Mouse (Mus musculus) CH12.LX (cell line): ENCODE results near the gene Hspb7. TPM values are rescaled to one million over a fixed set of nuclear protein-coding genes. Genes with fewer than 3 reads are reported as not detected.
A peak's percentile ranks its signal among the peaks of the same experiment; 100 is the strongest.

Source experiments
- DNase-seq: peaks from one replicate; pipeline ENCODE4 v3.0.0-alpha.2; 2013; ENCODE audit errors: extremely low read depth
- H3K27ac ChIP-seq: 2 replicates; pipeline ENCODE4 v1.5.1; 2012; ENCODE audit warnings: low read depth, mild to moderate bottlenecking, control low read depth, moderate library complexity; ENCODE audit not compliant: insufficient read depth
- H3K27me3 ChIP-seq: replicated peaks from 2 replicates; pipeline ENCODE3; 2012; ENCODE audit warnings: inconsistent platforms
- H3K36me3 ChIP-seq, 2 experiments: replicated peaks in 1 of 2; 2 replicates each; pipeline versions ENCODE3 to v1.6.1; 2012; ENCODE audit warnings: inconsistent platforms in 1 of 2, low read length in 1 of 2, mild to moderate bottlenecking in 1 of 2, mixed read lengths in 1 of 2, moderate library complexity in 1 of 2; ENCODE audit not compliant: control insufficient read depth in 1 of 2, insufficient read depth in 1 of 2
- H3K4me1 ChIP-seq, 2 experiments: 2 replicates each; pipeline ENCODE4 v1.6.1; 2012; ENCODE audit warnings: inconsistent platforms in 1 of 2, moderate library complexity in 1 of 2; ENCODE audit not compliant: insufficient read depth in 2 of 2, control insufficient read depth in 1 of 2
- H3K4me2 ChIP-seq: 2 replicates; pipeline ENCODE4 v1.6.1; 2012; ENCODE audit warnings: low read depth, mild to moderate bottlenecking, control low read depth; ENCODE audit not compliant: poor library complexity, insufficient read depth, severe bottlenecking
- H3K4me3 ChIP-seq, 3 experiments: fragments of 150-350 bp in 1 of 3; sonication (generic) in 1 of 3; replicated peaks in 1 of 3; 2 replicates each; pipeline versions ENCODE3 to v1.5.1; 2011 to 2012; ENCODE audit warnings: low read depth in 2 of 3, low read length in 2 of 3, mild to moderate bottlenecking in 2 of 3, moderate library complexity in 2 of 3, control low read depth in 1 of 3, improper control_type of control experiment in 1 of 3, inconsistent platforms in 1 of 3, mixed read lengths in 1 of 3; ENCODE audit not compliant: poor library complexity in 1 of 3
- H3K79me2 ChIP-seq: replicated peaks from 2 replicates; pipeline ENCODE4 v1.6.1; 2012; ENCODE audit warnings: mild to moderate bottlenecking, moderate library complexity; ENCODE audit not compliant: control insufficient read depth, poor library complexity, insufficient read depth, severe bottlenecking; ENCODE audit errors: extremely low read depth
- H3K9ac ChIP-seq: 2 replicates; pipeline ENCODE4 v1.6.1; 2012; ENCODE audit warnings: low read depth, mild to moderate bottlenecking, control low read depth, moderate library complexity; ENCODE audit not compliant: insufficient read depth
- H3K9me3 ChIP-seq: replicated peaks from 2 replicates; pipeline ENCODE3; 2012; ENCODE audit warnings: low read length, inconsistent platforms, mixed read lengths
- CTCF ChIP-seq, 2 experiments: IDR thresholded peaks in 1 of 2; conservative IDR thresholded peaks in 1 of 2; 2 replicates each; pipeline ENCODE4 v1.5.1; 2011 to 2012; ENCODE audit warnings: low read depth in 2 of 2, low read length in 2 of 2, improper control_type of control experiment in 1 of 2, inconsistent platforms in 1 of 2, mild to moderate bottlenecking in 1 of 2, moderate library complexity in 1 of 2
- ELF1 ChIP-seq: IDR thresholded peaks from 2 replicates; pipeline ENCODE4 v1.6.1; 2014; ENCODE audit warnings: low read depth, mild to moderate bottlenecking, inconsistent platforms, low read length, improper control_type of control experiment
- IRF4 ChIP-seq: IDR thresholded peaks from 2 replicates; pipeline ENCODE4 v1.6.1; 2014; ENCODE audit warnings: low read depth, mild to moderate bottlenecking, inconsistent platforms, low read length, improper control_type of control experiment
- KAT2A ChIP-seq: IDR thresholded peaks from 2 replicates; pipeline ENCODE4 v1.6.1; 2012; ENCODE audit warnings: low read length, improper control_type of control experiment, inconsistent platforms; ENCODE audit not compliant: insufficient replicate concordance
- MAFK ChIP-seq: IDR thresholded peaks from 2 replicates; pipeline ENCODE4 v1.6.1; 2011; ENCODE audit warnings: low read length, improper control_type of control experiment; ENCODE audit not compliant: insufficient replicate concordance
- NELFE ChIP-seq: IDR thresholded peaks from 2 replicates; pipeline ENCODE4 v1.6.1; 2011; ENCODE audit warnings: low read depth, low read length, improper control_type of control experiment
- PAX5 ChIP-seq: IDR thresholded peaks from 2 replicates; pipeline ENCODE4 v1.6.1; 2012; ENCODE audit warnings: low read length, inconsistent platforms, mixed read lengths
- POLR2A ChIP-seq: IDR thresholded peaks from 2 replicates; pipeline ENCODE4 v1.6.1; 2011; ENCODE audit warnings: low read depth, mild to moderate bottlenecking, improper control_type of control experiment, low read length
- RAD21 ChIP-seq: IDR thresholded peaks from 2 replicates; pipeline ENCODE4 v1.6.1; 2011; ENCODE audit warnings: low read depth, mild to moderate bottlenecking, low read length, improper control_type of control experiment, moderate library complexity
- SMC3 ChIP-seq: IDR thresholded peaks from 2 replicates; pipeline ENCODE4 v1.6.1; 2011; ENCODE audit warnings: low read depth, low read length, improper control_type of control experiment
- TBP ChIP-seq: conservative IDR thresholded peaks from 2 replicates; pipeline ENCODE4 v1.6.1; 2011; ENCODE audit warnings: low read depth, low read length, improper control_type of control experiment
- TCF12 ChIP-seq: IDR thresholded peaks from 2 replicates; pipeline ENCODE4 v1.6.1; 2014; ENCODE audit warnings: low read depth, mild to moderate bottlenecking, inconsistent platforms, low read length, improper control_type of control experiment
- ZC3H11A ChIP-seq: IDR thresholded peaks from 2 replicates; pipeline ENCODE4 v1.6.1; 2012; ENCODE audit warnings: low read depth, mild to moderate bottlenecking, inconsistent platforms, low read length, improper control_type of control experiment
- ZNF384 ChIP-seq: IDR thresholded peaks from 2 replicates; pipeline ENCODE4 v1.6.1; 2012; ENCODE audit warnings: low read depth, low read length, improper control_type of control experiment, inconsistent platforms
- dilution Hi-C: fragments of 300-500 bp; cut with MboI; formaldehyde crosslinking; loops from 2 replicates; pipeline ENCODE4 v1.14.3; 2020; ENCODE audit warnings: low sequenced_read_pairs; ENCODE audit not compliant: extremely low pct_unique_long_range_greater_than_20kb, extremely low pct_ligation_motif_present
- in situ Hi-C: fragments of 300-500 bp; cut with MboI; formaldehyde crosslinking; loops from 3 replicates; pipeline ENCODE4 v1.14.3; 2019; ENCODE audit warnings: low sequenced_read_pairs, low pct_ligation_motif_present, low pct_unique_long_range_greater_than_20kb, mixed read lengths
- polyA plus RNA-seq: library from polyadenylated mRNA; unstranded; fragments of >175 nt; gene quantifications from 2 replicates; pipeline ENCODE4 v1.2.1, GENCODE M21; 2012; ENCODE audit warnings: low read depth; ENCODE audit not compliant: insufficient read length
- total RNA-seq, 2 experiments: library from RNA; depleted of rRNA; stranded (reverse); fragments of 300-350 nt in 1 of 2; fragments of >200 nt in 1 of 2; gene quantifications; 2 replicates each; pipeline ENCODE4 v1.2.3; 2012 to 2014

The Hspb7 gene
- total and polyA plus RNA-seq, 3 experiments, result 0.04 TPM; not detected in 2

DNA sequence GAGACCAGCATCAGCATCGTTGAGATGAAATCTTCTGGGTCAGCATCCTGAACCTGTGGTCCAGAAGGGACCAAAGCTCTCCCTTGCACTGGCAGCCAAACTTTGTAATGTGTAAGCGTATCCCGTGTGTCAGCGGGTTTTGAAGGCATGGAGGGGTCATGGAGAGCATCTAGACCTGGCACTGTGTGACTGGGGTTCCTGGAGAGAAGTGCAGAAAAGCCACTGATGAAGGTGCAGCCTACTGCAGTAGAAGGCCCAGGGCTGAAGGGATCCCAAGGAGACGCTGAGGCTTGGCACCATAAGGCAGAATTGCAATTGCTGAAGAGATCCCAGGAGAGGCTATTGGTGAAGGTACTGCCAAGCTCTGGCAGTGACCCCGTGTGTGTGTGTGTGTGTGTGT lies 8.8 kb downstream of the Hspb7 start:
- dilution Hi-C loops (no loop called here), in situ Hi-C loops (no loop called here)
- H3K9ac ChIP-seq, result no peak overlapping the region
- H3K27me3 ChIP-seq, result peaks cover 1% of the 10 kb centered on the region
- no peak overlapping the region for H3K27ac ChIP-seq
- H3K4me2 ChIP-seq, result no peak overlapping the region
- H3K9me3 ChIP-seq, result no peaks in the 10 kb centered on the region
- TF ChIP-seq ELF1 (no peak), RAD21 (no peak), TBP (no peak), MAFK (no peak)
- TF ChIP-seq, all 38 proteins: peak for 0
- no peaks in the 10 kb centered on the region for H3K79me2 ChIP-seq
- peaks cover 6 to 25% of the 10 kb centered on the region in 2 experiments; a peak in 3 of 4 replicates for H3K4me1 ChIP-seq
- H3K4me3 ChIP-seq, result no peak overlapping the region
- no peaks in the 10 kb centered on the region for H3K36me3 ChIP-seq
- no peak for DNase-seq

DNA sequence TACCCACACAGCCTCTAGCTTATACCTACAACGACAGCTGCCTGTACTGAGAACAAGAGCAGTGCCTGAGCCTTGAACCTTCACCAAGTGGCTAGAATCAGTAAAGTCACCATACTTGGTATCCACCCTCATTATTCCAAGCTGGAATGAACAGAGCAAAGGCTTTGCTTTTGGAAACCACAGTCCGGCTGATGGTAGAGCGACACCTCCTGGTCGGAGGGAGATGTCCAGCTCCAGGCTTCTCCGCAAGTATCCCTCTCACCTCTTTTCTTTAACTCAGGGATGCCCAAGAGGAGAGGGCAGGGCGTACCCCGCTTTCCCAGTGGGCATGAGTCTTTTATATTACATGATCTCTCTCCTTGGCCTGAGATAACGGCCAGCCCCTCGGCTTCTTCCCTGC lies 9.3 kb downstream of the Hspb7 start:
- Histone ChIP-seq H3K4me2 (no peak overlapping the region), H3K79me2 (no peaks in the 10 kb centered on the region), H3K9me3 (no peaks in the 10 kb centered on the region), H3K4me1 (peaks cover 4 to 22% of the 10 kb centered on the region in 2 experiments; a peak in 3 of 4 replicates), H3K36me3 (no peaks in the 10 kb centered on the region), H3K9ac (no peak overlapping the region), H3K27me3 (peaks cover 1% of the 10 kb centered on the region), H3K4me3 (no peak overlapping the region), H3K27ac (no peak overlapping the region)
- in situ Hi-C loops (no loop called here), dilution Hi-C loops (no loop called here)
- no peak for TF ChIP-seq ZNF384
- TF ChIP-seq CTCF (conservative IDR thresholded peaks at IDR 0.05 in 1 of 2, IDR thresholded peaks at IDR 0.05 in 1 of 2; ENCODE audit: low read depth in 2 of 2, low read length in 2 of 2), result peak; percentile 31 to 72; a peak in 3 of 4 replicates
- peak; percentile 64 for TF ChIP-seq RAD21
- TF ChIP-seq TCF12, result no peak
- TF ChIP-seq SMC3, result peak; percentile 84
- TF ChIP-seq ZC3H11A, result peak; percentile 25
- DNase-seq, result no peak

DNA sequence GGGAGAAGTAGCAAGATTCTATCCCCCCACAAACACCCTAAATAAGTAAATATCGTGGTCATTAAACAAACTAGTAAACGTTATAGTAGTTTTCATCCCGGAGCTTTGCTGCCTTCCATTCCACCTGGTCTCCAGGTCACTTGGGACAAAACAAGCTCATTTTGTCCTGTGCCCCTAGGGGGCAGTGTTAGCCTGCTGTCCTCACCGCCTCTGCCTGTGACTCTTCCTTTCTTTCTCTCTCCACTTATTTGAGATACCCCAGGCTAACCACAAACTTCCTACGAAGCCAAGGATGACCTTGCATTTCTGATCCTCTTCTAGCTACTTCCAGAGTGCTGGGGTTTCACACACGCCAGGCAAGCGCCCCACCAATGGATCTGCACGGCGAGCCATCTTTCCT lies 10.4 kb downstream of the Hspb7 start:
- peak; percentile 62 for DNase-seq
- H3K4me3 ChIP-seq, result no peak overlapping the region
- H3K9me3 ChIP-seq, result no peaks in the 10 kb centered on the region
- in situ Hi-C loops (no loop called here), dilution Hi-C loops (no loop called here)
- TF ChIP-seq PAX5 (no peak), RAD21 (peak; percentile 94), IRF4 (0 out of 2 replicates have a peak, but pooled peaks have one; percentile 22), POLR2A (no peak), CTCF (conservative IDR thresholded peaks at IDR 0.05 in 1 of 2, IDR thresholded peaks at IDR 0.05 in 1 of 2; ENCODE audit: low read depth in 2 of 2, low read length in 2 of 2) (peak; percentile 92 to 94), ZC3H11A (peak; percentile 31), KAT2A (no peak), TCF12 (peak; percentile 30; the same call in 1 of the 2 replicates), SMC3 (peak; percentile 83), NELFE (peak; percentile 25; the same call in 1 of the 2 replicates)
- H3K9ac ChIP-seq, result no peak overlapping the region
- H3K27ac ChIP-seq, result no peak overlapping the region
- H3K79me2 ChIP-seq, result no peaks in the 10 kb centered on the region
- H3K4me1 ChIP-seq, result peaks cover 3 to 15% of the 10 kb centered on the region in 2 experiments; a peak in 3 of 4 replicates
- peaks cover 1% of the 10 kb centered on the region for H3K27me3 ChIP-seq
- no peak overlapping the region for H3K4me2 ChIP-seq
- no peaks in the 10 kb centered on the region for H3K36me3 ChIP-seq
